Mouse (Mus musculus) mouse trophoblast stem cell (cell line): ENCODE measurements around the gene Gprc5d.

Experiments
- in situ Hi-C, 2 experiments: fragments of 300-500 bp; cut with MseI, MboI; formaldehyde crosslinking; loops; 2 replicates in 1 of 2; 3 replicates in 1 of 2; pipeline ENCODE4 v1.15.1; 2025

Gene Gprc5d

DNA sequence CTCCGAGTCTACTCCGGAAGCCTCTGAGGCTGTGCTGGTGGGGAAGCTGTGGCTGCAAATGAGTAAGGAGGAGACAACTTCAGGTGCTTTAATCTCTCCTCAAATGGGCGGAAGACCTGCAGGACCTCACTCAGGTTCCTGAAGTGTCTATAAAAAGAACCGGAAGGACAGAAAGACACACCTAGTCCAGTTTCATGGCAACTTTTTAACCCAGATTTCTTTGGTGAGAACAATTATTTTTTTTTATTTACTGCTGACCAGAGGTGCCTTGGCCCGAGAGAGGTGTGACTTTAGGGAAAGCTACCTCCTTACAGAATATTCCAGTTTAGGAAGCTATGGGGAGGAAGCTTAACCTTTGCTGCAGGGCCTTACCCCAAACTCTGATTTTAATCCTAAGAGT, at the start of gene Gprc5d:
Gene Gprc5d, minus strand, starts transcription at position 101 of the 400 bp plus-strand sequence.
- in situ Hi-C loops: no loop called here

DNA sequence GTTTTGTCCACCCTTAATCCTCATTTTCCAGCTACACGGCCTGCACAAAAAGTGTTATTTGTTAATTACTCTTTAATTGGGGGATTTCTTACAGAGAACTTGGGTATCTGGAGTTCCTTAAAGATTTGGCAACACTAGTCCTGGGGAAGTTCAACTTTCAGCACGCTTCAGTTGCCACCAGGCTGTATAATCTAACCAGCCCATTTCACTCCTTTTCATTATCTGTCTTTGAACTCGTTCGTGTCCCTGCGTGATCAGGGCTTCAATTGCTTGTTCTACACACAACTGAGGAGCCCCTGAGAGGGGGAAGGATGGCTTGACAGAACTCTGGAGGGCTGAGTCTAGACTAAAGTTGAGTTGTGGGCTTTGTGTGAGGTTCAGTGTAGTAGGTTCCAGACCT, 48.6 kb upstream of the Gprc5d start:
- in situ Hi-C loops: no loop called here

GRCm38 (mm10) chr6:135166262-135166661, 48.2 kb upstream of the Gprc5d start:
- in situ Hi-C loops: no loop called here

- in situ Hi-C loops: no loop called here
Measured at GRCm38 (mm10) chr6:135165706-135166105, 47.6 kb upstream of the Gprc5d start.

DNA sequence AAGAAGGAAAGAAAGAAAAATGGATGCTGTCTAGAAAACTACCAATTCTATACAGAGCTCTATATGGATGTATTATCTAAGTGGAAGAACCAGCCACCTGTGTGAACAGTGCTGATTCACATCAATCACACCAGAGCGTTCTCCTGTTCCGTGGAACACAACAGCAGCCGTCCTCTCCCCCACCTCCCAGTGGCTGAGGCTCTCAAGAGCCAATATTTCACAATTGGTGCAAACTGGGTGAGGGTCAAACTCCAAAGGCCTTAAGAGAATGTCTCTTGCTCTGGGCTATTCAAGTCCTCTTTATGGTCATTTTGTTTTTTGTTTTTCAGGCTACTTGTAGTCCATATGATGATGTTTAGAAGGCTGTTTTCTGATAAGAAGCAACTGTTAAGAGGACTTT, 47.1 kb upstream of the Gprc5d start:
- in situ Hi-C loops: no loop called here

- in situ Hi-C loops: no loop called here
Measured at GRCm38 (mm10) chr6:135162861-135163260, 44.8 kb upstream of the Gprc5d start.

GRCm38 (mm10) chr6:135162311-135162710, 44.2 kb upstream of the Gprc5d start:
- in situ Hi-C loops: no loop called here

- in situ Hi-C loops: no loop called here
Measured at GRCm38 (mm10) chr6:135161356-135161755, 43.3 kb upstream of the Gprc5d start.

DNA sequence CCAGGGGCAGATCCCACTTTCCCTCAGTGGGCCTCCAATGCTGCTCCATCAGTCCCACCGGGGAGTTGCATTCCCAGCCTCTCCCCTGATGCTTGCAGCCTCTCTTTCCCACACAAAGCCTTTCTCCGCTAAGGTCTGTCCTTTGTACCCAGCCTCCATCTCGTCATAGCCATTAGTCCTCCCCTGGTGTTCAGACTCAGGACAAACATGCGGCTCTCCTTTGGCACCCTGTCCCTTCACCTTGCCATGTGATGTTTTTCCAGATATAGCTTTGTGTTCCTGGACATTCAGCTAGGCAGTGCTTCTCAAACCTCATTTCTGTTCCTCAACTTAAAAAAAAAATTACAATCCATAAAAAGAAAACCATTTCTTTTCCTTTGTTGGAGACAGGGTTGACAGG, 40.4 kb upstream of the Gprc5d start:
- in situ Hi-C loops: no loop called here

- in situ Hi-C loops: no loop called here
Measured at GRCm38 (mm10) chr6:135157496-135157895, 39.4 kb upstream of the Gprc5d start.

DNA sequence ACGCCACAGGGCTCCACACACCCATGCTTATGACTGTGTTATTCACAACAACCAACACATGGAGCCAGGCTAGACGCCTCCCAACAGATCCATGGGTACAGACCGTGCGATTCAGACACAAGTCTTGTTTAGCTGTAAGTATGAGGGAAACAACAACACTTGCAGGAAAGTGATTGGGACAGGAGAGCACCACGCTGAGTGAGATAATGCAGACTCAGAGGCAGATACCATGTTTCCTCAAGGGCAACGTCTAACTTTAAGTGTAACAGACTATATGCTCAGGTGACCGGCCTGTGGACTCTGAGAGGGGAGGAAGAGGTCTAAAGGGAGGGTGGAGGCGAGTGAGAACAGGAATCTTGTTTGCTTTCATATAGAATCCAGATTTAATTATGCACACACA, 38.5 kb upstream of the Gprc5d start:
- in situ Hi-C loops: no loop called here

DNA sequence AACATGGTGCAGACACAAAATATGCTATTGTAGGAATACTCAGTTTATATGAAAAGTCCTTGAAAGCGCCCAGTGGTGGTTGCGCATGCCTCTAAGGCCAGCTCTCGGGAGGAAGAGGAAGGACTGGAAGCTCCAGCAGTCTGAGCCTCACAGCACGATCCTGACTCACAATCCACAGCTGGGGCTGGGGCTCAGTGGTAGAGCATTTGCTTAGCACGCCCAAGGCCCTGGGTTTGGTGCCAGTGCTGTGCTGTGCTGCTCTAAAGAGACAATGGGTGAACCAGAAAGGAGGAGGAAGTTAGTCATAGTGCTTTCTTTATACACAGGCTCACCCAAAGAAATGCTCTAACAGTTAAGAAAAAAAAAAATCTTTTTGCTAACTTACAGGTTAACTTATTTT, 35.6 kb upstream of the Gprc5d start:
- in situ Hi-C loops: no loop called here

- in situ Hi-C loops: no loop called here
Measured at GRCm38 (mm10) chr6:135150311-135150710, 32.2 kb upstream of the Gprc5d start.

DNA sequence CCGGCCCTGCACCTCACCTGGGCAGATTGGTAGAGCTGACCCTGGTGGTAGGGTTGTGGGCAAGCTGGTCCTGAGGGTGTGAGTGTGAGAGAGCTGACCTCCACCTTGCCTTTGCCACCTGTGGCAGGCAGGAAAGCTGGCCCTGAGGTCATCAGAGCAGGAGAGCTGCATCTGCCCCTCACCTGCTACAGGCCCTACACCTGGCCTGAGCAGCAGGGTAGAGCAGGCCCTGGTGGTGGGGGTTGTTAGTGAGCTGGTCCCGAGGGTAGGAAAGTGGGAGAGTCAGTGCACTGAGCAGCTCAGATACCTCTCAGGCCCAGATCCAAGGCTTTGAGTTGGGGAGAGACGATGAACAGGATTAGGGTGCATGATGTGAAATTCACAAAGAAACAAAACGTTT, 31.6 kb upstream of the Gprc5d start:
- in situ Hi-C loops: loop anchor here in 1 of 2 experiments (10.0 kb wide), 2 partner anchors 125 to 225 kb away; no protein-coding TSS in a partner anchor

- in situ Hi-C loops: loop anchor here in 1 of 2 experiments (10.0 kb wide), 2 partner anchors 124 to 226 kb away; no protein-coding TSS in a partner anchor
Measured at GRCm38 (mm10) chr6:135149175-135149574, 31.1 kb upstream of the Gprc5d start.

- in situ Hi-C loops: loop anchor here in 1 of 2 experiments (10.0 kb wide), 2 partner anchors 124 to 226 kb away; no protein-coding TSS in a partner anchor
Measured at GRCm38 (mm10) chr6:135148506-135148905, 30.4 kb upstream of the Gprc5d start.

DNA sequence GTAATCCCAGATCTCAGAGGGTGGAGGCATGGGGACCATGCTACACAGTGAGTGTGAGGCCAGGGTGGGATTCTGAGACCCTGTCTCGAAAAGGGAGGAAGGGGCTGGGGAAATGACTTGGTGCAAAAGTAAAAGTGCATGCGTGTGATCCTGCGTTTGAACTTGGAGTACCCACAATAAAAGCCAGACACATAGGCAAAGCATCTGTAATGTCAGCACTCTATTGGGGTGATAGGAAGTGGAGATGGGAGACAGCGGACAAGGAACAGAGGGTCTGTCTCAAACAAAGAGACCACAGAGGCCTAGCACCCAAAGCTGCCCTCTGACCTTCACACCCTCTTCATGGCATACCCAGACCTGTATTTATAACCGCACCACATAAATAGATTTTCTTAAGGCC, 27.9 kb upstream of the Gprc5d start:
- in situ Hi-C loops: loop anchor here in 1 of 2 experiments (10.0 kb wide), 2 partner anchors 121 to 229 kb away; no protein-coding TSS in a partner anchor

- in situ Hi-C loops: loop anchor here (5.0 to 10.0 kb wide), 4 partner anchors 52 to 230 kb away; no protein-coding TSS in a partner anchor
Measured at GRCm38 (mm10) chr6:135144516-135144915, 26.4 kb upstream of the Gprc5d start.

DNA sequence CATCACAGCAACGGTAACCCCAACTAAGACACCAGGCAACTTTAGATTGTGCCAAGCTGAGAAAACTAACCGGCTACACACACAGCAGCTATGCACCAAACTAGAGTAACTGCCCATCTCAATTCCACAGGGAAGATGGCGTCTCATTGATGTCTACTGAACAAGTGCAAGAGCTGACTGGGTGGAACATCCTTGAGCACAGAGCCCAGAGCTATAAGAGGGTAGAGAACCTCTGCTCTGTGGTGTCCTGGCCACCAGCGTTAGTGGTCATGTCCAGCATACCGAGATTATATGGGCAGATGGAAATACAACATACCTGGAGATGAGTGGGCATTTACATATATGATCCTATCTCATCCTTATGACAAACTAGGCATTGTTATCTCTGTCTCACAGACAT, 25.1 kb upstream of the Gprc5d start:
- in situ Hi-C loops: loop anchor here (5.0 to 10.0 kb wide), 4 partner anchors 51 to 232 kb away; no protein-coding TSS in a partner anchor

GRCm38 (mm10) chr6:135141451-135142147, 23.5 kb upstream of the Gprc5d start:
- in situ Hi-C loops: loop anchor here (5.0 to 10.0 kb wide), 4 partner anchors 49 to 233 kb away; no protein-coding TSS in a partner anchor

- in situ Hi-C loops: no loop called here
Measured at GRCm38 (mm10) chr6:135138746-135139145, 20.7 kb upstream of the Gprc5d start.

DNA sequence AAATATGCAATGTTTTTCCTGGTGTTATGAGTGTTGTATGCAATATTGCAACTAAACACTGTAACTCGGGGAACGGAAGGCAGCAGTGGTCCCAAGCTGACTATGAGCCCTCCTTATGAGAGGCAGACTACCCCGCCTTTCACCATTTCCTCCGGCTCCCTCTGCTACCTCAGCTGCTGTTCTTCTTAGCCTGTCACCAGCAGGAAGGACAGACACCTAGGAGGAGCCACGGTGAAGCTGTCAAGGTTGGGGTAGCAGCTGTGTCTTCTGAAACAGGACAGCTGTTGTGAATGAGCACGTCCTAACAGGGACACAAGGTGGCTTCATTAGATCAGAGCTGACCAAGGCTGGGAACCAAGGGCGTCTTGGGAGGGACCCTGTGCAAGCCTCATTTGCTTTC, 20.1 kb upstream of the Gprc5d start:
- in situ Hi-C loops: no loop called here

GRCm38 (mm10) chr6:135137736-135138135, 19.7 kb upstream of the Gprc5d start:
- in situ Hi-C loops: no loop called here
